Mouse (Mus musculus) ES-E14 (cell line): ENCODE data around the gene Gck. TPM values are rescaled to one million over a fixed set of nuclear protein-coding genes. Genes with fewer than 3 reads are reported as not detected.

Source experiments
- DNase-seq: peaks from one replicate; pipeline ENCODE4 v3.0.0-alpha.2; 2013; ENCODE audit warnings: low read depth, low spot score
- H3K27ac ChIP-seq: 2 replicates; pipeline ENCODE4 v1.5.1; 2012; ENCODE audit warnings: low read depth, mild to moderate bottlenecking, low read length, moderate library complexity, mixed read lengths; ENCODE audit not compliant: poor library complexity, insufficient read depth, severe bottlenecking
- H3K36me3 ChIP-seq: 2 replicates; pipeline ENCODE4 v1.6.1; 2012; ENCODE audit warnings: mild to moderate bottlenecking, low read length, moderate library complexity, mixed read lengths; ENCODE audit not compliant: control insufficient read depth, poor library complexity, insufficient read depth, severe bottlenecking
- H3K4me1 ChIP-seq, 2 experiments: fragments of 150-350 bp in 1 of 2; sonication (generic) in 1 of 2; 2 replicates each; pipeline ENCODE4 v1.6.1; 2012; ENCODE audit warnings: low read length in 2 of 2, mild to moderate bottlenecking in 1 of 2, mixed read lengths in 1 of 2; ENCODE audit not compliant: control insufficient read depth in 2 of 2, insufficient read depth in 2 of 2, poor library complexity in 1 of 2
- H3K4me3 ChIP-seq, 2 experiments: fragments of 150-350 bp in 1 of 2; sonication (generic) in 1 of 2; 2 replicates each; pipeline ENCODE4 v1.5.1; 2012; ENCODE audit warnings: low read length in 2 of 2, low read depth in 1 of 2, mild to moderate bottlenecking in 1 of 2, mixed read lengths in 1 of 2; ENCODE audit not compliant: insufficient read depth in 1 of 2, poor library complexity in 1 of 2, severe bottlenecking in 1 of 2
- H3K9ac ChIP-seq: 2 replicates; pipeline ENCODE4 v1.6.1; 2012; ENCODE audit warnings: low read depth, mild to moderate bottlenecking, low read length, mixed read lengths; ENCODE audit not compliant: poor library complexity, insufficient read depth, severe bottlenecking
- H3K9me3 ChIP-seq: fragments of 150-350 bp; sonication (generic); 2 replicates; pipeline ENCODE4 v1.6.1; 2012; ENCODE audit warnings: low read depth, mild to moderate bottlenecking, low read length; ENCODE audit not compliant: control insufficient read depth, insufficient read depth
- CHD2 ChIP-seq: IDR thresholded peaks from 2 replicates; pipeline ENCODE4 v1.6.1; 2014; ENCODE audit warnings: mild to moderate bottlenecking, low read depth, low read length, inconsistent platforms
- HCFC1 ChIP-seq: IDR thresholded peaks from 2 replicates; pipeline ENCODE4 v1.6.1; 2012; ENCODE audit warnings: low read length, inconsistent platforms, borderline replicate concordance; ENCODE audit not compliant: insufficient read depth
- MAFK ChIP-seq: IDR thresholded peaks from 2 replicates; pipeline ENCODE4 v1.6.1; 2014; ENCODE audit warnings: mild to moderate bottlenecking, low read depth, low read length, inconsistent platforms; ENCODE audit not compliant: insufficient read depth
- ZC3H11A ChIP-seq: IDR thresholded peaks from 2 replicates; pipeline ENCODE4 v1.6.1; 2012; ENCODE audit warnings: low read depth, mild to moderate bottlenecking, inconsistent platforms, low read length, borderline replicate concordance
- ZNF384 ChIP-seq: IDR thresholded peaks from 2 replicates; pipeline ENCODE4 v1.6.1; 2012; ENCODE audit warnings: low read depth, low read length, inconsistent platforms
- in situ Hi-C, 2 experiments: fragments of 600-800 bp; cut with MboI; formaldehyde crosslinking; loops; one replicate each; pipeline ENCODE4 v1.15.1; 2025; ENCODE audit warnings: low sequenced_read_pairs in 2 of 2, inconsistent platforms in 1 of 2; ENCODE audit not compliant: unreplicated experiment in 2 of 2
- total RNA-seq: library from RNA; depleted of rRNA; stranded (reverse); fragments of 300-350 nt; gene quantifications from 2 replicates; pipeline ENCODE4 v1.2.3, GENCODE M21; 2012

Gck gene
- total RNA-seq, 1 experiment: 0.76 TPM

- Histone ChIP-seq H3K27ac (no peak overlapping the region; the same call in 1 of the 2 replicates), H3K36me3 (peaks cover 32% of the 10 kb centered on the region), H3K9ac (no peak overlapping the region), H3K4me3 (no peak overlapping the region), H3K9me3 (no peaks in the 10 kb centered on the region), H3K4me1 (peaks cover 12 to 34% of the 10 kb centered on the region in 2 experiments; a peak in 3 of 4 replicates)
- no peak for DNase-seq
- in situ Hi-C loops: no loop called here
- TF ChIP-seq HCFC1 (no peak), MAFK (no peak), CHD2 (no peak), ZC3H11A (no peak), ZNF384 (no peak)
These were observed 18.3 kb upstream of the Gck start for GRCm38 (mm10) chr11:5968223-5968622.

- Histone ChIP-seq H3K36me3 (peaks cover 44% of the 10 kb centered on the region), H3K9me3 (no peaks in the 10 kb centered on the region), H3K4me1 (peaks cover 6 to 21% of the 10 kb centered on the region in 2 experiments; a peak in 3 of 4 replicates), H3K4me3 (no peak overlapping the region), H3K9ac (no peak overlapping the region), H3K27ac (no peak overlapping the region)
- TF ChIP-seq MAFK (no peak), HCFC1 (no peak), ZNF384 (no peak), ZC3H11A (no peak), CHD2 (no peak)
- in situ Hi-C loops: no loop called here
- DNase-seq: no peak
These were observed 16.9 kb upstream of the Gck start for GRCm38 (mm10) chr11:5966751-5967150.

DNA sequence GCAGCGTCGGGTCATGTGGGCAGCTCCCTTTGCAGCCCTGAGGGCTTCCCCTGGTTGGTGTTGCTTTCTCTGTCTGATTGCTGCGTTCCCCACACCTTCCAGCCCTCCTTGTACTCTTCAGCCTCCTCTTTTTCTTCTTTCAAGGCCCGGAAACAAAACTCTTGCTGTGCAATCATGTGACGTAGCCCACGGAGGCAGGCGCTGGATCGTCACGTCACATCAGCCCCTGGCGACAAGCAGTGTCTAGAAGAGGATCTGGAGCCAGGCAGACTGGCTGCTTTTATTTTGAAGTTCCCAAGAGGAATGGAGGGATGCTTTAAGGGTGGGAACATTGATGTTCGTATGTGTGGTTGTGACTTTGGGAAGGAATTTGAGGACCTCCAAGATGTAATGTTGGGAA lies 16.0 kb upstream of the Gck start:
- Histone ChIP-seq H3K4me3 (no peak overlapping the region), H3K36me3 (peaks cover 52% of the 10 kb centered on the region), H3K4me1 (peaks cover 2 to 13% of the 10 kb centered on the region in 2 experiments; a peak in 3 of 4 replicates), H3K9me3 (no peaks in the 10 kb centered on the region), H3K27ac (no peak overlapping the region), H3K9ac (no peak overlapping the region)
- DNase-seq: no peak
- in situ Hi-C loops: no loop called here
- TF ChIP-seq ZC3H11A: no peak
- no peak for TF ChIP-seq MAFK
- TF ChIP-seq HCFC1: no peak
- no peak for TF ChIP-seq ZNF384
- no peak for TF ChIP-seq CHD2

- no peak for TF ChIP-seq MAFK
- no peak for TF ChIP-seq HCFC1
- TF ChIP-seq ZC3H11A: no peak
- TF ChIP-seq CHD2: no peak
- TF ChIP-seq ZNF384: no peak
- H3K9me3 ChIP-seq: no peaks in the 10 kb centered on the region
- in situ Hi-C loops: no loop called here
- peaks cover 34% of the 10 kb centered on the region for H3K36me3 ChIP-seq
- H3K27ac ChIP-seq: no peak overlapping the region
- DNase-seq: no peak
- peaks cover 0 to 4% of the 10 kb centered on the region in 2 experiments; a peak in 1 of 4 replicates for H3K4me1 ChIP-seq
- H3K9ac ChIP-seq: no peak overlapping the region
- no peak overlapping the region for H3K4me3 ChIP-seq
These were observed 10.2 kb upstream of the Gck start for GRCm38 (mm10) chr11:5960051-5960450.
